Mouse (Mus musculus) CH12.LX (cell line): ENCODE measurements around the gene Hsdl2. TPM values are rescaled to one million over a fixed set of nuclear protein-coding genes. Genes with fewer than 3 reads are reported as not detected.

Experiments used
- DNase-seq: peaks from one replicate; pipeline ENCODE4 v3.0.0-alpha.2; 2013; ENCODE audit errors: extremely low read depth
- H3K27ac ChIP-seq: 2 replicates; pipeline ENCODE4 v1.5.1; 2012; ENCODE audit warnings: low read depth, mild to moderate bottlenecking, control low read depth, moderate library complexity; ENCODE audit not compliant: insufficient read depth
- H3K27me3 ChIP-seq: replicated peaks from 2 replicates; pipeline ENCODE3; 2012; ENCODE audit warnings: inconsistent platforms
- H3K36me3 ChIP-seq, 2 experiments: replicated peaks in 1 of 2; 2 replicates each; pipeline versions ENCODE3 to v1.6.1; 2012; ENCODE audit warnings: inconsistent platforms in 1 of 2, low read length in 1 of 2, mild to moderate bottlenecking in 1 of 2, mixed read lengths in 1 of 2, moderate library complexity in 1 of 2; ENCODE audit not compliant: control insufficient read depth in 1 of 2, insufficient read depth in 1 of 2
- H3K4me1 ChIP-seq, 2 experiments: 2 replicates each; pipeline ENCODE4 v1.6.1; 2012; ENCODE audit warnings: inconsistent platforms in 1 of 2, moderate library complexity in 1 of 2; ENCODE audit not compliant: insufficient read depth in 2 of 2, control insufficient read depth in 1 of 2
- H3K4me2 ChIP-seq: 2 replicates; pipeline ENCODE4 v1.6.1; 2012; ENCODE audit warnings: low read depth, mild to moderate bottlenecking, control low read depth; ENCODE audit not compliant: poor library complexity, insufficient read depth, severe bottlenecking
- H3K4me3 ChIP-seq, 3 experiments: fragments of 150-350 bp in 1 of 3; sonication (generic) in 1 of 3; replicated peaks in 1 of 3; 2 replicates each; pipeline versions ENCODE3 to v1.5.1; 2011 to 2012; ENCODE audit warnings: low read depth in 2 of 3, low read length in 2 of 3, mild to moderate bottlenecking in 2 of 3, moderate library complexity in 2 of 3, control low read depth in 1 of 3, improper control_type of control experiment in 1 of 3, inconsistent platforms in 1 of 3, mixed read lengths in 1 of 3; ENCODE audit not compliant: poor library complexity in 1 of 3
- H3K79me2 ChIP-seq: replicated peaks from 2 replicates; pipeline ENCODE4 v1.6.1; 2012; ENCODE audit warnings: mild to moderate bottlenecking, moderate library complexity; ENCODE audit not compliant: control insufficient read depth, poor library complexity, insufficient read depth, severe bottlenecking; ENCODE audit errors: extremely low read depth
- H3K9ac ChIP-seq: 2 replicates; pipeline ENCODE4 v1.6.1; 2012; ENCODE audit warnings: low read depth, mild to moderate bottlenecking, control low read depth, moderate library complexity; ENCODE audit not compliant: insufficient read depth
- H3K9me3 ChIP-seq: replicated peaks from 2 replicates; pipeline ENCODE3; 2012; ENCODE audit warnings: low read length, inconsistent platforms, mixed read lengths
- BHLHE40 ChIP-seq: IDR thresholded peaks from 2 replicates; pipeline ENCODE4 v1.6.1; 2011; ENCODE audit warnings: mild to moderate bottlenecking, low read depth, low read length, improper control_type of control experiment
- CTCF ChIP-seq, 2 experiments: IDR thresholded peaks in 1 of 2; conservative IDR thresholded peaks in 1 of 2; 2 replicates each; pipeline ENCODE4 v1.5.1; 2011 to 2012; ENCODE audit warnings: low read depth in 2 of 2, low read length in 2 of 2, improper control_type of control experiment in 1 of 2, inconsistent platforms in 1 of 2, mild to moderate bottlenecking in 1 of 2, moderate library complexity in 1 of 2
- ETS1 ChIP-seq: conservative IDR thresholded peaks from 2 replicates; pipeline ENCODE4 v1.6.1; 2012; ENCODE audit warnings: low read depth, mild to moderate bottlenecking, inconsistent platforms, low read length, improper control_type of control experiment, moderate library complexity
- GABPA ChIP-seq: IDR thresholded peaks from 2 replicates; pipeline ENCODE4 v1.6.1; 2012; ENCODE audit warnings: low read depth, low read length, improper control_type of control experiment, inconsistent platforms; ENCODE audit not compliant: insufficient replicate concordance
- HCFC1 ChIP-seq: IDR thresholded peaks from 2 replicates; pipeline ENCODE4 v1.6.1; 2012; ENCODE audit warnings: low read depth, mild to moderate bottlenecking, inconsistent platforms, low read length, improper control_type of control experiment
- IRF4 ChIP-seq: IDR thresholded peaks from 2 replicates; pipeline ENCODE4 v1.6.1; 2014; ENCODE audit warnings: low read depth, mild to moderate bottlenecking, inconsistent platforms, low read length, improper control_type of control experiment
- MAFK ChIP-seq: IDR thresholded peaks from 2 replicates; pipeline ENCODE4 v1.6.1; 2011; ENCODE audit warnings: low read length, improper control_type of control experiment; ENCODE audit not compliant: insufficient replicate concordance
- MXI1 ChIP-seq: IDR thresholded peaks from 2 replicates; pipeline ENCODE4 v1.6.1; 2011; ENCODE audit warnings: mild to moderate bottlenecking, low read depth, low read length, improper control_type of control experiment
- POLR2A ChIP-seq: IDR thresholded peaks from 2 replicates; pipeline ENCODE4 v1.6.1; 2011; ENCODE audit warnings: low read depth, mild to moderate bottlenecking, improper control_type of control experiment, low read length
- RCOR1 ChIP-seq: conservative IDR thresholded peaks from 2 replicates; pipeline ENCODE4 v1.6.1; 2012; ENCODE audit warnings: low read depth, mild to moderate bottlenecking, inconsistent platforms, low read length, improper control_type of control experiment
- TBP ChIP-seq: conservative IDR thresholded peaks from 2 replicates; pipeline ENCODE4 v1.6.1; 2011; ENCODE audit warnings: low read depth, low read length, improper control_type of control experiment
- TCF12 ChIP-seq: IDR thresholded peaks from 2 replicates; pipeline ENCODE4 v1.6.1; 2014; ENCODE audit warnings: low read depth, mild to moderate bottlenecking, inconsistent platforms, low read length, improper control_type of control experiment
- UBTF ChIP-seq: IDR thresholded peaks from 2 replicates; pipeline ENCODE4 v1.6.1; 2012; ENCODE audit warnings: low read depth, mild to moderate bottlenecking, inconsistent platforms, low read length, improper control_type of control experiment, moderate library complexity
- USF1 ChIP-seq: IDR thresholded peaks from 2 replicates; pipeline ENCODE4 v1.6.1; 2014; ENCODE audit warnings: low read depth, mild to moderate bottlenecking, inconsistent platforms, low read length, improper control_type of control experiment
- ZC3H11A ChIP-seq: IDR thresholded peaks from 2 replicates; pipeline ENCODE4 v1.6.1; 2012; ENCODE audit warnings: low read depth, mild to moderate bottlenecking, inconsistent platforms, low read length, improper control_type of control experiment
- ZKSCAN1 ChIP-seq: IDR thresholded peaks from 2 replicates; pipeline ENCODE4 v1.6.1; 2012; ENCODE audit warnings: low read depth, inconsistent platforms, low read length, improper control_type of control experiment, borderline replicate concordance
- ZNF384 ChIP-seq: IDR thresholded peaks from 2 replicates; pipeline ENCODE4 v1.6.1; 2012; ENCODE audit warnings: low read depth, low read length, improper control_type of control experiment, inconsistent platforms
- dilution Hi-C: fragments of 300-500 bp; cut with MboI; formaldehyde crosslinking; loops from 2 replicates; pipeline ENCODE4 v1.14.3; 2020; ENCODE audit warnings: low sequenced_read_pairs; ENCODE audit not compliant: extremely low pct_unique_long_range_greater_than_20kb, extremely low pct_ligation_motif_present
- in situ Hi-C: fragments of 300-500 bp; cut with MboI; formaldehyde crosslinking; loops from 3 replicates; pipeline ENCODE4 v1.14.3; 2019; ENCODE audit warnings: low sequenced_read_pairs, low pct_ligation_motif_present, low pct_unique_long_range_greater_than_20kb, mixed read lengths
- polyA plus RNA-seq: library from polyadenylated mRNA; unstranded; fragments of >175 nt; gene quantifications from 2 replicates; pipeline ENCODE4 v1.2.1, GENCODE M21; 2012; ENCODE audit warnings: low read depth; ENCODE audit not compliant: insufficient read length
- total RNA-seq, 2 experiments: library from RNA; depleted of rRNA; stranded (reverse); fragments of 300-350 nt in 1 of 2; fragments of >200 nt in 1 of 2; gene quantifications; 2 replicates each; pipeline ENCODE4 v1.2.3; 2012 to 2014

The Hsdl2 gene
- total and polyA plus RNA-seq, 3 experiments: 7.0 to 10.4 (median 9.7) TPM

DNA sequence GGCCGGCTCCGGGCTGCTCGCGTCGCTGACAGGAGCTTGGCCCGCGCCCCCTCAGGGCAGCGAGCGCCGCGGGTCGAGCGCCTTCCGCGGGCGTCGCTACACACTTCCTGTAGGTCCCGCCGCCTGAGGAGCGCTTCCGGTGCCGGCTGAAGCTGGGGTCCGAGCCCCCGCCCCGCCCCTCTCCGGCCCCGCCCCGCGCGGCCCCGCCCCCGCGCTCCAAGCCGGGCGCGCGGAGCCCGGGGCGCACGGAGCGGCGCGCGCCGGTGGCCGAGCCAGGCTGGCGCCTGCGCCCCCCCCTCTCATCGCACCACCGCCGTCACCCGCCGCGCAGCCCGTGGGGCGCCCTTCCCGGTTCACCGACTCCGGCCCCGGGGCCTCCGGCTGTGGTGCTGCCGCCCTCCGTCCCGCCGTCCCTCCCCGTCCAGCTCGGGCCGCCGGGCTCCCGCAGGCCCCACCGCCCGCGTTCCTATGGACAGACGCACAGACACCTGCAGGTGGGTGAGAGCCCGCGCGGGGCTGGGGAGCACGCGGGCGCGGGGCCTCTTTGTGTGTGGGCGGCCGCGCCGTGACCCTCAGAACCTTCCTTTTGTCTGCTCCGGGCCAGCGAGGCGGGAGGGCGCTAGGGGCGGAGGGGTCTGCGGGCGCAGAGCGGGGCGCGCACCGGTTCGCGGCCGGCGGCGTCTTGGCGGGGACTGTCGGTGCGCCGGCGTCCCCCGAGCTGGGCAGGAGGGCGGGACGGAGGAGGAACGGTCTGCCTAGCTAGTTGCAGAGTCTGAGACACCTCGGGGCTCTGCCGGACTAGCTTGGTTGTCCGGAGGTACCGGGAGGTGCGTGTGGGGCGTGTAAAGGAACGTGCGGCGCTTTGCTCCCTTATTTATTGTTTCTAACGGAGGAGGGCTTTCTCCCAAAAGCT is 44.9 kb downstream of the Hsdl2 start, which contains the start of gene E130308A19Rik (continued):
- TF ChIP-seq TBP (0 out of 2 replicates have a peak, but pooled peaks have one; percentile 33), MAFK (no peak), POLR2A (peak; percentile 87), ETS1 (no peak), ZC3H11A (no peak), BHLHE40 (peak; percentile 63), CTCF (conservative IDR thresholded peaks at IDR 0.05 in 1 of 2, IDR thresholded peaks at IDR 0.05 in 1 of 2; ENCODE audit: low read depth in 2 of 2, low read length in 2 of 2) (peak in 1 of 2 experiments; percentile 18; a peak in 2 of 4 replicates), RCOR1 (no peak), UBTF (peak; percentile 70; the same call in 1 of the 2 replicates), ZKSCAN1 (no peak)
- TF ChIP-seq, all 38 proteins: peak for 13

DNA sequence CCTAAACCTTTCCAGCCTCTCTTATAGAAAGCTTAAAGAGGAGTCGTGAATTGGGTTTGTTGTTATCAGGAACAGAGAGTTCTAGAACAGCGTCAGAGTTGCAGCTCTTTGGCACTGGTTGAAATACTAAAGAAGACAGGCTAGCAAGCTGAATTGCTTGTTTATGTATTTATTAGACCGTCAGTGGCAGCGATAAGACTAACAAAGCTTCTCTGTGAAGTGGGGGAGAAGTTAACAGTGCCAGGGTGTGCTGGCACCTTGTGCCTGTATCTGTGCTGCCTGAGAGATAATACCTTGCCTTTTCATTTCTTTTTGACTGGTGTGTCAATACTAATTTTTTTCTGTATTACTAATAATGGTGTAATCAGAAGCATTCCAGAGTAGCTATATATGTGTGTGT is 46.9 kb downstream of the Hsdl2 start:
- no peaks in the 10 kb centered on the region for H3K79me2 ChIP-seq
- H3K4me1 ChIP-seq: peaks cover 4 to 23% of the 10 kb centered on the region in 2 experiments; a peak in 2 of 4 replicates
- H3K36me3 ChIP-seq: no peaks in the 10 kb centered on the region
- no peak for TF ChIP-seq GABPA
- TF ChIP-seq ZKSCAN1: no peak
- TF ChIP-seq USF1: no peak
- no peak for TF ChIP-seq MAFK
- TF ChIP-seq MXI1: no peak
- TF ChIP-seq ETS1: no peak
- no peak for TF ChIP-seq HCFC1
- TF ChIP-seq ZNF384: no peak
- TF ChIP-seq POLR2A: no peak
- no peak for TF ChIP-seq TBP
- no peak for TF ChIP-seq IRF4
- TF ChIP-seq UBTF: no peak
- TF ChIP-seq TCF12: no peak
- TF ChIP-seq, all 38 proteins: peak for 0
- dilution Hi-C loops (no loop called here), in situ Hi-C loops (no loop called here)
- H3K9me3 ChIP-seq: no peaks in the 10 kb centered on the region
- H3K27me3 ChIP-seq: no peaks in the 10 kb centered on the region
- DNase-seq: no peak
- H3K27ac ChIP-seq: no peak overlapping the region
- H3K9ac ChIP-seq: no peak overlapping the region
- no peak overlapping the region for H3K4me3 ChIP-seq
- no peak overlapping the region for H3K4me2 ChIP-seq
